Comparison of ENCODE assay signal across 13 mouse cellular contexts in the genomic region with DNA sequence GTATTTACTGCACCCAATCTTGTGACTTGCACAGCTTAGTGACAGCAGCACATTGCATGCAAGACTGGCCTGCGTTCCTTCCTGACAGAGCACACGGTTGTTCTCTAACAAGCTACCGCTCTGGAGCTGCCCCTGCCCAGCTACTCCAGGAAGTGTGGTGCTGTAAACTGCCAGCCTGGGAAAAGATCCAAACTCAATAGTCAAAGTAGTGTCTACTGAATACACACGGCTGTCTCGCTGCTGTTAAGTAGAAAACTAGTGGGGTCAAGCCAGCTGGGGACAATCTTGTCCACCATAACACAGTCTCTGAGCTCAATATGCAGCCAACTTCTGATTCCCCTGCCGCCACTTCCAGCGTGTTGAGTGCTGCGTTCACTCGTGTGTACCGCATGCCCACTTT.
DNase-seq lines count a peak whose midpoint lies in the region; ATAC-seq and TF ChIP-seq lines count a peak whose summit lies in the region.
"Had no signal": no experiment of that assay in that cellular context is flagged by ENCODE, and none has a peak within 500 bp of the region (broad histone marks: within the 10 kb centered on the region; RNA-seq: fewer than 3 reads in every experiment).

No protein-coding gene starts in this region.

- TF ChIP-seq EP300 in heart, adult 2 months (IDR thresholded peaks at IDR 0.05; ENCODE audit: insufficient read depth, low read depth, low read length), result no peak
- no peak for TF ChIP-seq EP300 in stomach, postnatal 0 days (optimal IDR thresholded peaks at IDR 0.05)

- no peaks in the 10 kb centered on the region for H3K9me3 ChIP-seq in heart, embryonic 11.5 days (replicated peaks; ENCODE audit: control insufficient read depth, low read length)
- H3K9me3 ChIP-seq in midbrain, embryonic 13.5 days, result no peaks in the 10 kb centered on the region
- no peaks in the 10 kb centered on the region for H3K9me3 ChIP-seq in midbrain, embryonic 10.5 days (replicated peaks)
- no peaks in the 10 kb centered on the region for H3K9me3 ChIP-seq in lung, embryonic 15.5 days
- H3K9me3 ChIP-seq in stomach, postnatal 0 days (ENCODE audit: control insufficient read depth, low read length), result no peaks in the 10 kb centered on the region
- H3K9me3 ChIP-seq in intestine, postnatal 0 days (ENCODE audit: control insufficient read depth), result no peaks in the 10 kb centered on the region
- H3K9me3 ChIP-seq: embryonic facial prominence, embryonic 13.5 days had no signal

- DNase-seq in heart, adult 2 months, result no peak
- DNase-seq in midbrain, embryonic 10.5 days (ENCODE audit: low spot score), result no peak
- DNase-seq in stomach, postnatal 0 days (ENCODE audit: low spot score), result peak; percentile 29
- DNase-seq in T-cell, adult 2 months (ENCODE audit: low spot score), result no peak
- DNase-seq: cerebellum, adult 9-11 months; kidney, adult 11 months; thymus, adult 2 months had no signal

- intact Hi-C loops in heart, adult 2 months (cut with DNase I), result no loop called here

- H3K36me3 ChIP-seq in heart, adult 2 months (ENCODE audit: control insufficient read depth, insufficient read depth, low read length), result 0 out of 2 replicates have a peak, but pooled peaks cover 2% of the 10 kb centered on the region
- no peaks in the 10 kb centered on the region for H3K36me3 ChIP-seq in heart, embryonic 11.5 days (ENCODE audit: control insufficient read depth, insufficient read depth, low read length)
- H3K36me3 ChIP-seq in midbrain, embryonic 13.5 days, result peaks cover 11% of the 10 kb centered on the region
- peaks cover 81% of the 10 kb centered on the region for H3K36me3 ChIP-seq in midbrain, embryonic 10.5 days
- H3K36me3 ChIP-seq in lung, embryonic 15.5 days, result no peaks in the 10 kb centered on the region
- H3K36me3 ChIP-seq in stomach, postnatal 0 days (ENCODE audit: control insufficient read depth, insufficient read depth, low read length), result no peaks in the 10 kb centered on the region
- H3K36me3 ChIP-seq in intestine, postnatal 0 days (ENCODE audit: control insufficient read depth, insufficient read depth), result no peaks in the 10 kb centered on the region; the same call in 1 of the 2 replicates

- no peak overlapping the region for H3K9ac ChIP-seq in heart, adult 2 months (ENCODE audit: low read depth, low read length)
- no peak overlapping the region for H3K9ac ChIP-seq in heart, embryonic 11.5 days (ENCODE audit: low read depth, low read length)
- H3K9ac ChIP-seq in midbrain, embryonic 13.5 days (replicated peaks), result no peak overlapping the region
- H3K9ac ChIP-seq in lung, embryonic 15.5 days, result no peak overlapping the region
- no peak overlapping the region for H3K9ac ChIP-seq in stomach, postnatal 0 days (ENCODE audit: low read length)
- no peak overlapping the region for H3K9ac ChIP-seq in intestine, postnatal 0 days (ENCODE audit: low read depth, low read length)
- H3K9ac ChIP-seq: embryonic facial prominence, embryonic 13.5 days had no signal

- WGBS in heart, adult 2 months, result 51% methylated on average over 10 of the region's 10 CpGs
- WGBS in heart, embryonic 11.5 days (ENCODE audit: insufficient replicate concordance), result 90% methylated on average over 10 of the region's 10 CpGs
- WGBS in midbrain, embryonic 13.5 days, result 91% methylated on average over 10 of the region's 10 CpGs
- 96% methylated on average over 10 of the region's 10 CpGs for WGBS in midbrain, embryonic 10.5 days
- 47% methylated on average over 10 of the region's 10 CpGs for WGBS in lung, embryonic 15.5 days
- 73% methylated on average over 10 of the region's 10 CpGs for WGBS in stomach, postnatal 0 days
- WGBS in intestine, postnatal 0 days, result 69% methylated on average over 10 of the region's 10 CpGs

- no peak overlapping the region for H3K4me2 ChIP-seq in heart, embryonic 11.5 days
- no peak overlapping the region for H3K4me2 ChIP-seq in midbrain, embryonic 13.5 days (replicated peaks)
- no peak overlapping the region for H3K4me2 ChIP-seq in lung, embryonic 15.5 days
- H3K4me2 ChIP-seq in stomach, postnatal 0 days (replicated peaks; ENCODE audit: low read depth), result no peak overlapping the region
- H3K4me2 ChIP-seq in intestine, postnatal 0 days (replicated peaks; ENCODE audit: low read depth), result no peak overlapping the region
- H3K4me2 ChIP-seq: embryonic facial prominence, embryonic 13.5 days had no signal

- H3K4me1 ChIP-seq in heart, adult 2 months (ENCODE audit: control insufficient read depth, insufficient read depth, low read length), result peaks cover 8% of the 10 kb centered on the region; the same call in 1 of the 2 replicates
- peaks cover 16% of the 10 kb centered on the region for H3K4me1 ChIP-seq in heart, embryonic 11.5 days (ENCODE audit: control insufficient read depth, insufficient read depth, low read length)
- peaks cover 58% of the 10 kb centered on the region for H3K4me1 ChIP-seq in midbrain, embryonic 13.5 days (replicated peaks)
- H3K4me1 ChIP-seq in midbrain, embryonic 10.5 days, result peaks cover 28% of the 10 kb centered on the region
- H3K4me1 ChIP-seq in lung, embryonic 15.5 days, result peaks cover 19% of the 10 kb centered on the region; the same call in 1 of the 2 replicates
- peaks cover 6% of the 10 kb centered on the region for H3K4me1 ChIP-seq in stomach, postnatal 0 days (replicated peaks; ENCODE audit: control insufficient read depth, insufficient read depth)
- H3K4me1 ChIP-seq in intestine, postnatal 0 days (replicated peaks; ENCODE audit: control insufficient read depth, insufficient read depth, low read length), result 0 out of 2 replicates have a peak, but pooled peaks cover 3% of the 10 kb centered on the region

- H3K27me3 ChIP-seq in heart, adult 2 months (ENCODE audit: control insufficient read depth, insufficient read depth, low read length), result no peaks in the 10 kb centered on the region
- no peaks in the 10 kb centered on the region for H3K27me3 ChIP-seq in heart, embryonic 11.5 days (ENCODE audit: control insufficient read depth, insufficient read depth, low read length)
- H3K27me3 ChIP-seq in midbrain, embryonic 13.5 days, result no peaks in the 10 kb centered on the region
- no peaks in the 10 kb centered on the region for H3K27me3 ChIP-seq in midbrain, embryonic 10.5 days (ENCODE audit: low read depth, poor library complexity, severe bottlenecking)
- H3K27me3 ChIP-seq in lung, embryonic 15.5 days, result no peaks in the 10 kb centered on the region
- H3K27me3 ChIP-seq in stomach, postnatal 0 days (ENCODE audit: control insufficient read depth, insufficient read depth, low read length), result no peaks in the 10 kb centered on the region
- no peaks in the 10 kb centered on the region for H3K27me3 ChIP-seq in intestine, postnatal 0 days (replicated peaks; ENCODE audit: control insufficient read depth, insufficient read depth, low read length)
- H3K27me3 ChIP-seq: embryonic facial prominence, embryonic 13.5 days had no signal

- no peak for TF ChIP-seq CTCF in heart, adult 2 months (IDR thresholded peaks at IDR 0.05)
- TF ChIP-seq CTCF in stomach, postnatal 0 days (IDR thresholded peaks at IDR 0.05; ENCODE audit: low read depth), result no peak
- no peak for TF ChIP-seq CTCF in intestine, postnatal 0 days (IDR thresholded peaks at IDR 0.05; ENCODE audit: low read depth)

- H3K79me2 ChIP-seq in heart, adult 2 months (replicated peaks; ENCODE audit: control insufficient read depth, insufficient read depth, low read length), result no peaks in the 10 kb centered on the region

- H3K27ac ChIP-seq in heart, adult 2 months, result peak overlapping the region; percentile 26; the same call in 1 of the 2 replicates
- H3K27ac ChIP-seq in heart, embryonic 11.5 days (ENCODE audit: low read depth, low read length), result no peak overlapping the region
- peak overlapping the region; percentile 49; the same call in 1 of the 2 replicates for H3K27ac ChIP-seq in midbrain, embryonic 13.5 days
- no peak overlapping the region for H3K27ac ChIP-seq in midbrain, embryonic 10.5 days (replicated peaks)
- no peak overlapping the region for H3K27ac ChIP-seq in lung, embryonic 15.5 days
- H3K27ac ChIP-seq in stomach, postnatal 0 days (replicated peaks), result no peak overlapping the region
- no peak overlapping the region for H3K27ac ChIP-seq in intestine, postnatal 0 days (ENCODE audit: low read depth, low read length)
- H3K27ac ChIP-seq: embryonic facial prominence, embryonic 13.5 days; macrophage had no signal

- no peak for TF ChIP-seq POLR2A in heart, adult 2 months (IDR thresholded peaks at IDR 0.05; ENCODE audit: insufficient read depth, low read depth, low read length)

- no peak overlapping the region for H3K4me3 ChIP-seq in heart, adult 2 months
- no peak overlapping the region for H3K4me3 ChIP-seq in heart, embryonic 11.5 days (ENCODE audit: low read depth, low read length)
- no peak overlapping the region for H3K4me3 ChIP-seq in midbrain, embryonic 13.5 days (replicated peaks)
- H3K4me3 ChIP-seq in midbrain, embryonic 10.5 days, result no peak overlapping the region
- no peak overlapping the region for H3K4me3 ChIP-seq in lung, embryonic 15.5 days
- H3K4me3 ChIP-seq in stomach, postnatal 0 days (ENCODE audit: low read depth, low read length), result no peak overlapping the region
- no peak overlapping the region for H3K4me3 ChIP-seq in intestine, postnatal 0 days (ENCODE audit: low read depth, low read length)
- H3K4me3 ChIP-seq: embryonic facial prominence, embryonic 13.5 days had no signal

- no peak for ATAC-seq in heart, embryonic 11.5 days (replicated peaks; ENCODE audit: insufficient number of reproducible peaks, low FRiP score, low TSS enrichment)
- no peak for ATAC-seq in midbrain, embryonic 13.5 days
- ATAC-seq in lung, embryonic 15.5 days (ENCODE audit: borderline replicate concordance, extremely low read depth, low FRiP score, low TSS enrichment), result peak; percentile 69
- ATAC-seq in stomach, postnatal 0 days (ENCODE audit: low FRiP score, low TSS enrichment), result peak; percentile 21; the same call in 1 of the 2 replicates
- ATAC-seq in intestine, postnatal 0 days, result no peak

Comparison
In these comparisons a context has a peak if more than half of its experiments do, and no peak if none do; other contexts are left out.
1. H3K27ac ChIP-seq: peak in heart, adult 2 months (single experiment) and midbrain, embryonic 13.5 days (single experiment); none in heart, embryonic 11.5 days (single experiment), midbrain, embryonic 10.5 days (single experiment), lung, embryonic 15.5 days (single experiment), stomach, postnatal 0 days (single experiment) and intestine, postnatal 0 days (single experiment).
2. ATAC-seq: peak in lung, embryonic 15.5 days (single experiment) and stomach, postnatal 0 days (single experiment); none in heart, embryonic 11.5 days (single experiment), midbrain, embryonic 13.5 days (single experiment) and intestine, postnatal 0 days (single experiment).